Mouse (Mus musculus) hindbrain, embryonic 16.5 days (tissue): Measurements from ENCODE around the gene Mrps9. TPM values are rescaled to one million over a fixed set of nuclear protein-coding genes. Genes with fewer than 3 reads are reported as not detected.
"Not testable (repeated sequence)": the region's sequence is repeated elsewhere in the genome, so short reads cannot be mapped to it uniquely, and the experiment has no call there.

ENCODE experiments used
- ATAC-seq: fragments of 200-750 bp; cut with Nextera tagmentation; 2 replicates; pipeline ENCODE4 v1.8.0; 2017; ENCODE audit warnings: moderate TSS enrichment, moderate library complexity
- H3K27ac ChIP-seq: fragments of 300-500 bp; sonication (generic); 2 replicates; pipeline ENCODE4 v1.5.1; 2014; ENCODE audit warnings: low read depth, mild to moderate bottlenecking, control low read depth, low read length, moderate library complexity
- H3K27me3 ChIP-seq: fragments of 300-500 bp; sonication (generic); replicated peaks from 2 replicates; pipeline ENCODE4 v1.6.1; 2014; ENCODE audit warnings: low read length; ENCODE audit not compliant: control insufficient read depth, insufficient read depth
- H3K36me3 ChIP-seq: fragments of 300-500 bp; sonication (generic); 2 replicates; pipeline ENCODE4 v1.6.1; 2014; ENCODE audit warnings: mild to moderate bottlenecking, low read length, moderate library complexity, mixed read lengths; ENCODE audit not compliant: control insufficient read depth, insufficient read depth
- H3K4me1 ChIP-seq: fragments of 300-500 bp; sonication (generic); 2 replicates; pipeline ENCODE4 v1.6.1; 2014; ENCODE audit warnings: low read depth, low read length; ENCODE audit not compliant: control insufficient read depth, insufficient read depth
- H3K4me2 ChIP-seq: fragments of 300-500 bp; sonication (generic); 2 replicates; pipeline ENCODE4 v1.6.1; 2014; ENCODE audit warnings: mild to moderate bottlenecking, low read length, control low read depth, moderate library complexity
- H3K4me3 ChIP-seq: fragments of 300-500 bp; sonication (generic); 2 replicates; pipeline ENCODE4 v1.5.1; 2014; ENCODE audit warnings: mild to moderate bottlenecking, low read length, control low read depth, moderate library complexity
- H3K9ac ChIP-seq: fragments of 300-500 bp; sonication (generic); 2 replicates; pipeline ENCODE4 v1.6.1; 2014; ENCODE audit warnings: low read depth, mild to moderate bottlenecking, control low read depth, low read length, moderate library complexity
- H3K9me3 ChIP-seq: fragments of 300-500 bp; sonication (generic); 2 replicates; pipeline ENCODE4 v1.6.1; 2014; ENCODE audit warnings: mild to moderate bottlenecking, low read length, moderate library complexity; ENCODE audit not compliant: control insufficient read depth
- WGBS: fragments of 180-500 bp; shearing (Covaris S2); extraction: QIAGEN DNeasy Blood & Tissue Kit; methylation state at CpG from one replicate; pipeline ENCODE4 v1.1.7; 2014; 5-methylcytosine and 5-hydroxymethylcytosine counted together
- polyA plus RNA-seq: library from polyadenylated mRNA; unstranded; fragments of >200 nt; fragmentation: Nextera tagmentation; extraction: Ambion mirVana; gene quantifications from 2 replicates; pipeline ENCODE4 v1.2.1, GENCODE M21; 2015

The Mrps9 gene
- polyA plus RNA-seq, 1 experiment from 2014 or later: 33.2 TPM

GRCm38 (mm10) chr1:42867188-42867587 lies 16.2 kb downstream of the Mrps9 start:
- no peaks in the 10 kb centered on the region for H3K4me1 ChIP-seq
- H3K27me3 ChIP-seq: no peaks in the 10 kb centered on the region
- no peaks in the 10 kb centered on the region for H3K9me3 ChIP-seq
- H3K4me3 ChIP-seq: no peak overlapping the region
- no peak overlapping the region for H3K27ac ChIP-seq
- WGBS: 99% methylated on average over 3 of the region's 3 CpGs
- H3K4me2 ChIP-seq: no peak overlapping the region
- ATAC-seq: no peak
- H3K9ac ChIP-seq: no peak overlapping the region
- peaks cover 9% of the 10 kb centered on the region for H3K36me3 ChIP-seq

DNA sequence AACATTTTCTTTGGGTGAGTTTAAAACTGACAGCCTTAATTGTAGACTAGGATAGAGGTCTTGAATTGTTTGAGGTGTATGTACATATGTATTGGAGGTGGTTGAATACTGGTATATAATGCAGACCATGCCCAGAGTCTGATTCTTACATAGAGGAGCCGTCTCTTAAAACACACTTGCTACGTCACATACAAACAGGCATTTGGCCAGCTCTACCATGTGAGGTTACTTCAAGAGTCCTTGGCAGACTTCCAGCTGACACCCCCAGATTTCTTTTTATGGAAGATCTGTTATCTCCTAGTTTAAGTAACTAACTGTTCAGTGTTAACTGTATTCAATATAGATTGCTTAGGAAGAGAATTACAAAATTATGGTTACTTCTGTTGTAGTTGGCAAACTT lies 23.1 kb downstream of the Mrps9 start:
- Histone ChIP-seq H3K27me3 (no peaks in the 10 kb centered on the region), H3K9ac (no peak overlapping the region), H3K36me3 (no peaks in the 10 kb centered on the region), H3K4me2 (no peak overlapping the region), H3K27ac (no peak overlapping the region), H3K4me3 (no peak overlapping the region), H3K9me3 (no peaks in the 10 kb centered on the region), H3K4me1 (peaks cover 8% of the 10 kb centered on the region)
- WGBS: 65% methylated on average over 2 of the region's 2 CpGs
- no peak for ATAC-seq

DNA sequence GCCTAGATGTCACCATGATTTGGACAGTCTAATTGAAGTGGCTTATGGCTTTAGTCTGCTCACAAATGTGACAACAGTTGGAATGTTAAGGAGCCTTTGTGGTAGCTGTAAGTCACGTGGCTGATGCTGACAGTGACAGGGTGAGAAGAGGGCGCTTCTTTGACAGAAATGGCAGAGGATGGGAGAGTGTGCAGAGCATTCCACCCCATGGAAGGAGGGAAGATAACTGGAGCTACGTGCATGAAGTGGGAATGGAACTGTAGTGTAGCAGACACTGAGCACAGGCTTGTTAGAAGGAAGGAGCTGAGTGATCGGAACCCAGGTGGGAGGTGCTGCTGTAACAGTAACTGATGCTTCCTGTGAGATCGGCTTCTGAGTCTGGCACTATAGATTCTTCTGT lies 24.2 kb downstream of the Mrps9 start:
- no peak overlapping the region for H3K9ac ChIP-seq
- 75% methylated on average over 5 of the region's 5 CpGs for WGBS
- H3K36me3 ChIP-seq: no peaks in the 10 kb centered on the region
- no peak overlapping the region for H3K4me3 ChIP-seq
- H3K4me1 ChIP-seq: peaks cover 8% of the 10 kb centered on the region
- ATAC-seq: no peak
- no peaks in the 10 kb centered on the region for H3K27me3 ChIP-seq
- H3K9me3 ChIP-seq: no peaks in the 10 kb centered on the region
- no peak overlapping the region for H3K4me2 ChIP-seq
- H3K27ac ChIP-seq: no peak overlapping the region

- WGBS: 52% methylated on average over 4 of the region's 4 CpGs
- H3K4me2 ChIP-seq: no peak overlapping the region; the same call in 1 of the 2 replicates
- ATAC-seq: 0 out of 2 replicates have a peak, but pooled peaks have one; percentile 66
These were observed 25.5 kb downstream of the Mrps9 start for GRCm38 (mm10) chr1:42876463-42877093.

DNA sequence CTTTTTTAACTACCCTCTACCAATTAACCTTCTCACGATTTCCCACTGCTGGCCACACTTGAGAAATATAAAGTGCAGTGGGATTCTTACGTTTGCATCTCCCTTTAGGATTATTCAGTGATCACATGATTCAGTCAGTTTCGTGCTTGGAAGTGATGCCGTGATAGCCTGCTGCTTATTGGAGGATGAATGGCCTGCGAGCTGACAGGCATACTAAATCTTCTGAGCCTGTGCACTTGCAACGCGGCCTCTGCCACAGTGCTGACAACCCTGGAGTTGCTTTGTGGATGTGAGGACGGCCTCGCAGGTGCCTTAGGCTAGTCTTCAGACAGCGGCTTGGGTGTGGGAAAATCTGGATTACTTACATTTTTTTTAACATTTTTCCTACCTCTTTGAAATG lies 26.2 kb downstream of the Mrps9 start:
- H3K27me3 ChIP-seq: no peaks in the 10 kb centered on the region
- WGBS: 19% methylated on average over 10 of the region's 10 CpGs
- peak overlapping the region; percentile 51 for H3K27ac ChIP-seq
- no peak overlapping the region for H3K4me3 ChIP-seq
- peak overlapping the region; percentile 47 for H3K9ac ChIP-seq
- H3K9me3 ChIP-seq: no peaks in the 10 kb centered on the region
- peak overlapping the region; percentile 52 for H3K4me2 ChIP-seq
- no peaks in the 10 kb centered on the region for H3K36me3 ChIP-seq
- ATAC-seq: peak; percentile 89
- H3K4me1 ChIP-seq: peaks cover 8% of the 10 kb centered on the region

More at GRCm38 (mm10) chr1:42876463-42877093, 25.5 kb downstream of the Mrps9 start:
- Histone ChIP-seq H3K27ac (no peak overlapping the region; the same call in 1 of the 2 replicates), H3K9ac (no peak overlapping the region), H3K4me3 (no peak overlapping the region), H3K27me3 (no peaks in the 10 kb centered on the region), H3K4me1 (peaks cover 8% of the 10 kb centered on the region), H3K36me3 (no peaks in the 10 kb centered on the region), H3K9me3 (no peaks in the 10 kb centered on the region)

DNA sequence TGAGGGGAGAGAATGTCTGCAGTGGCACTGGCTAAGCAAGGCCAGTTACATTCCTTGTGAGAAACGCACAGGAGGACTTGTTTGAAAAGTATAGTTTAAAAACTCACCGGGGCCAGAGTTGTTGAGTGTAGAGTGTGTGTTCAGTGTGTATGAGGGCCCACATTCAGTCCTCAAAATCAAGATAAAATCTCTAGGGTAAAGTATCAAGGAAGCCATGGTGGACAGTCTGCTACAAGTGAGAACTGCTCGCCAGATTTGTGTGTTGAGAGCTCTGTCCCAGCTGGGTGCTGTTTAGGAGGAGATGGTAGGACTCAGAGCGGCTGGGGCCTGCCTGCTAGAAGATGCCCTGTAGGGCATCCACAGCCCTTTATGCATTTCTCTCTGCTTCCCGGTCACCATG lies 27.8 kb downstream of the Mrps9 start:
- H3K27me3 ChIP-seq: no peaks in the 10 kb centered on the region
- WGBS: 94% methylated on average over 5 of the region's 5 CpGs
- H3K9me3 ChIP-seq: no peaks in the 10 kb centered on the region
- no peak overlapping the region for H3K4me3 ChIP-seq
- no peaks in the 10 kb centered on the region for H3K36me3 ChIP-seq
- ATAC-seq: no peak
- peaks cover 8% of the 10 kb centered on the region for H3K4me1 ChIP-seq
- H3K4me2 ChIP-seq: no peak overlapping the region
- H3K27ac ChIP-seq: no peak overlapping the region
- H3K9ac ChIP-seq: no peak overlapping the region

- ATAC-seq: no peak
- Histone ChIP-seq H3K27ac (no peak overlapping the region), H3K4me2 (no peak overlapping the region), H3K27me3 (no peaks in the 10 kb centered on the region), H3K36me3 (no peaks in the 10 kb centered on the region), H3K4me1 (peaks cover 2% of the 10 kb centered on the region; the same call in 1 of the 2 replicates), H3K9me3 (no peaks in the 10 kb centered on the region), H3K4me3 (no peak overlapping the region), H3K9ac (no peak overlapping the region)
- 93% methylated on average over 2 of the region's 2 CpGs for WGBS
These were observed 31.2 kb downstream of the Mrps9 start for GRCm38 (mm10) chr1:42882258-42882657.

- not testable (repeated sequence) for H3K27ac ChIP-seq, H3K27me3 ChIP-seq, H3K36me3 ChIP-seq, H3K4me2 ChIP-seq, H3K4me1 ChIP-seq, H3K9me3 ChIP-seq, H3K4me3 ChIP-seq, ATAC-seq, H3K9ac ChIP-seq
- WGBS: 100% methylated on average over 1 of the region's 2 CpGs
These were observed 32.4 kb downstream of the Mrps9 start for GRCm38 (mm10) chr1:42883418-42883817.

GRCm38 (mm10) chr1:42887835-42888234 lies 36.8 kb downstream of the Mrps9 start:
- no peak overlapping the region for H3K9ac ChIP-seq
- peaks cover 14% of the 10 kb centered on the region for H3K4me1 ChIP-seq
- H3K27me3 ChIP-seq: no peaks in the 10 kb centered on the region
- no peak for ATAC-seq
- H3K4me3 ChIP-seq: no peak overlapping the region
- H3K4me2 ChIP-seq: no peak overlapping the region
- WGBS: 83% methylated on average over 11 of the region's 11 CpGs
- H3K9me3 ChIP-seq: no peaks in the 10 kb centered on the region
- peaks cover 2% of the 10 kb centered on the region; the same call in 1 of the 2 replicates for H3K36me3 ChIP-seq
- no peak overlapping the region for H3K27ac ChIP-seq
